Mouse (Mus musculus) neural tube, embryonic 11.5 days (tissue): ENCODE data around the gene Cstad. TPM values are rescaled to one million over a fixed set of nuclear protein-coding genes. Genes with fewer than 3 reads are reported as not detected.
A peak's percentile ranks its signal among the peaks of the same experiment; 100 is the strongest.

ENCODE experiments used
- ATAC-seq: fragments of 200-750 bp; cut with Nextera tagmentation; 2 replicates; pipeline ENCODE4 v1.8.0; 2017; ENCODE audit warnings: moderate number of reproducible peaks, mild to moderate bottlenecking, moderate TSS enrichment, moderate library complexity; ENCODE audit not compliant: insufficient read depth, low FRiP score, low TSS enrichment
- DNase-seq: peaks from one replicate; pipeline ENCODE4 v3.0.0-alpha.2; 2015; ENCODE audit warnings: low spot score
- H3K27ac ChIP-seq: fragments of 300-500 bp; sonication (generic); 2 replicates; pipeline ENCODE4 v1.5.1; 2014; ENCODE audit warnings: low read depth, mild to moderate bottlenecking, low read length
- H3K27me3 ChIP-seq: fragments of 300-500 bp; sonication (generic); 2 replicates; pipeline ENCODE4 v1.6.1; 2014; ENCODE audit warnings: mild to moderate bottlenecking, low read length, mixed read lengths; ENCODE audit not compliant: control insufficient read depth, insufficient read depth
- H3K36me3 ChIP-seq: fragments of 300-500 bp; sonication (generic); 2 replicates; pipeline ENCODE4 v1.6.1; 2014; ENCODE audit warnings: mild to moderate bottlenecking, low read length, moderate library complexity, mixed read lengths; ENCODE audit not compliant: control insufficient read depth, insufficient read depth
- H3K4me1 ChIP-seq: fragments of 300-500 bp; sonication (generic); 2 replicates; pipeline ENCODE4 v1.6.1; 2014; ENCODE audit warnings: low read length, mixed read lengths; ENCODE audit not compliant: control insufficient read depth, insufficient read depth
- H3K4me2 ChIP-seq: fragments of 300-500 bp; sonication (generic); 2 replicates; pipeline ENCODE4 v1.6.1; 2014; ENCODE audit warnings: low read depth, mild to moderate bottlenecking, moderate library complexity
- H3K4me3 ChIP-seq: fragments of 300-500 bp; sonication (generic); 2 replicates; pipeline ENCODE4 v1.5.1; 2014; ENCODE audit warnings: low read depth, low read length
- H3K9ac ChIP-seq: fragments of 300-500 bp; sonication (generic); 2 replicates; pipeline ENCODE4 v1.6.1; 2014; ENCODE audit warnings: mild to moderate bottlenecking, low read length
- H3K9me3 ChIP-seq: fragments of 300-500 bp; sonication (generic); 2 replicates; pipeline ENCODE4 v1.6.1; 2016; ENCODE audit warnings: low read length; ENCODE audit not compliant: control insufficient read depth
- WGBS: fragments of 180-500 bp; shearing (Covaris S2); extraction: QIAGEN DNeasy Blood & Tissue Kit; methylation state at CpG from one replicate; pipeline ENCODE4 v1.1.7; 2014; 5-methylcytosine and 5-hydroxymethylcytosine counted together
- polyA plus RNA-seq: library from polyadenylated mRNA; unstranded; fragments of >200 nt; fragmentation: Nextera tagmentation; extraction: Ambion mirVana; gene quantifications from 2 replicates; pipeline ENCODE4 v1.2.1, GENCODE M21; 2014

Cstad gene
- polyA plus RNA-seq, 1 experiment from 2014 or later: 0.48 TPM

DNA sequence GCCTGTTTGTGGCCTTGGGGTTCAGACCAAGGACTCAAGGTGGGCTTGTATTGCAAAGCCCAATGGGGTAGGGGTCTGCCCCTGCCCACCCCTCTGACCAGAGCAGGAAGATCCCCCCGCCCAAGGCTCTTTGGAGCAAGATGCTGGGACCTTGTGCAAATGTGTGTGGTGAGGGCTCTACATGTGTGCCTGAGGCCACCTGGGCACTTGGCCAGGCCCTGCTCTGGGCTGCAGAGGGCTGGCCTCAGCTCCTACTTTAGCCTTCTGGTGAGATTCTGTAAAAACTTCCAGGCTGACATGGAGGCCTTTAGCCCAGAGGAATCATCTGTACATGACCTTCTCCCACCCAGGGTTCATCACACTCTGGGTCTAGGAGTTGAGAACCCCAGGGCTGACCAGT lies 35.3 kb upstream of the Cstad start:
- DNase-seq (no peak), ATAC-seq (no peak)
- H3K9ac ChIP-seq: no peak overlapping the region
- H3K4me2 ChIP-seq: no peak overlapping the region
- H3K27ac ChIP-seq: no peak overlapping the region
- no peaks in the 10 kb centered on the region for H3K36me3 ChIP-seq
- WGBS: 88% methylated on average over 1 of the region's 1 CpGs
- H3K4me1 ChIP-seq: peaks cover 3% of the 10 kb centered on the region; the same call in 1 of the 2 replicates
- no peaks in the 10 kb centered on the region for H3K27me3 ChIP-seq
- no peaks in the 10 kb centered on the region for H3K9me3 ChIP-seq
- no peak overlapping the region for H3K4me3 ChIP-seq

- no peak for ATAC-seq
Observed at GRCm38 (mm10) chr2:30562553-30562952, 32.3 kb upstream of the Cstad start.

GRCm38 (mm10) chr2:30571647-30572046 lies 23.2 kb upstream of the Cstad start:
- Histone ChIP-seq H3K4me3 (no peak overlapping the region), H3K36me3 (no peaks in the 10 kb centered on the region), H3K9ac (no peak overlapping the region), H3K4me1 (no peaks in the 10 kb centered on the region), H3K9me3 (no peaks in the 10 kb centered on the region), H3K27me3 (no peaks in the 10 kb centered on the region), H3K27ac (no peak overlapping the region), H3K4me2 (no peak overlapping the region)
- no peak for ATAC-seq
- WGBS: 91% methylated on average over 4 of the region's 4 CpGs
- DNase-seq: no peak

More at GRCm38 (mm10) chr2:30562553-30562952, 32.3 kb upstream of the Cstad start:
- no peak for DNase-seq
- Histone ChIP-seq H3K4me2 (no peak overlapping the region), H3K9ac (no peak overlapping the region), H3K4me1 (no peaks in the 10 kb centered on the region), H3K4me3 (no peak overlapping the region), H3K9me3 (no peaks in the 10 kb centered on the region), H3K36me3 (no peaks in the 10 kb centered on the region), H3K27ac (no peak overlapping the region), H3K27me3 (no peaks in the 10 kb centered on the region)
- whole genome bisulfite sequencing: 84% methylated on average over 3 of the region's 3 CpGs

GRCm38 (mm10) chr2:30573522-30573921 lies 21.3 kb upstream of the Cstad start:
- no peak overlapping the region for H3K4me3 ChIP-seq
- 81% methylated on average over 4 of the region's 4 CpGs for WGBS
- ATAC-seq (no peak), DNase-seq (no peak)
- no peaks in the 10 kb centered on the region for H3K36me3 ChIP-seq
- no peak overlapping the region for H3K27ac ChIP-seq
- no peak overlapping the region for H3K9ac ChIP-seq
- no peaks in the 10 kb centered on the region for H3K9me3 ChIP-seq
- H3K4me1 ChIP-seq: no peaks in the 10 kb centered on the region
- H3K27me3 ChIP-seq: no peaks in the 10 kb centered on the region
- H3K4me2 ChIP-seq: no peak overlapping the region

DNA sequence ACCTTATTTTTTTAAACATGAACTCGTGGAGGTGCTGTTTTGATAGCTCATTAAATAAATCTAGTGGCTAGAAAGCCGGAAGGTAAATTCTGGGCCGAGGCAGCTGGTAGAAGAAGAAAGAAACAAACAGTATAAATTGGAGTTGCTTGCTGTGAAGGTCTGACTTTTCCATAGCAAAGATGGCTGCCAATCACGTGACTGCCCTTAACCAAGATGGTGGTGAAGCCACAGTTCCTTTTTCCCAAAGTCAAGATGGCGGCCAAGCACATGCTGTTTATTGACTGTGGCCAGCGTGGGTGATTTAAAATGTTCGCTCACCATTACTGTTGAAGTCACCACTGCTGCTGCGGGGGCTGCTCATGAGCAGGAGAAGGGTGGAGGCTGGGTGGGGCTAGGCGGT lies 17.8 kb upstream of the Cstad start:
- Histone ChIP-seq H3K4me2 (no peak overlapping the region), H3K4me1 (no peaks in the 10 kb centered on the region), H3K36me3 (no peaks in the 10 kb centered on the region), H3K27me3 (no peaks in the 10 kb centered on the region), H3K9me3 (peaks cover 3% of the 10 kb centered on the region; the same call in 1 of the 2 replicates), H3K4me3 (no peak overlapping the region), H3K9ac (no peak overlapping the region), H3K27ac (no peak overlapping the region)
- DNase-seq: no peak
- ATAC-seq: no peak
- 93% methylated on average over 9 of the region's 9 CpGs for WGBS

DNA sequence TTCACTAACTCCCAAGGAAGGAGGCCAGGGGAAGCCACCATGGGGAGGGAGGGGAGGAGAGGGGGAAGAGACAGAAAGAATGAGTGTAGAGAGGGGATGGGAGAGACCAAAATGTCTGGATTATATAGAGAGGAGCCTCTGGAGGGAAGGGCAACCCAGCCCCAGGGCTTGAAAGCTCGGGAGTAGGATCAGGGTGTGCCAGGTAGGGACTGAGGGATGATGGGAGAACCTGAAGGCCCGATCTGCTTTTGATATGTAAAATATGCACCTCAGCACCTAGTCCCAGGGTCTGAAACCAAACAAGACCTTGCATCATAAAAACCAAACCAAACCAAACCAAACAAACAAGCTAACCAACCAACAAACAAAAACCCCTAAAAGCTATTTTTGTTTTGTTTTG lies 16.8 kb upstream of the Cstad start:
- H3K9ac ChIP-seq: no peak overlapping the region
- H3K9me3 ChIP-seq: peaks cover 3% of the 10 kb centered on the region; the same call in 1 of the 2 replicates
- H3K4me1 ChIP-seq: no peaks in the 10 kb centered on the region
- H3K4me2 ChIP-seq: no peak overlapping the region
- H3K27me3 ChIP-seq: no peaks in the 10 kb centered on the region
- no peak overlapping the region for H3K4me3 ChIP-seq
- H3K27ac ChIP-seq: no peak overlapping the region
- ATAC-seq (no peak), DNase-seq (no peak)
- H3K36me3 ChIP-seq: no peaks in the 10 kb centered on the region
- 55% methylated on average over 2 of the region's 2 CpGs for WGBS

DNA sequence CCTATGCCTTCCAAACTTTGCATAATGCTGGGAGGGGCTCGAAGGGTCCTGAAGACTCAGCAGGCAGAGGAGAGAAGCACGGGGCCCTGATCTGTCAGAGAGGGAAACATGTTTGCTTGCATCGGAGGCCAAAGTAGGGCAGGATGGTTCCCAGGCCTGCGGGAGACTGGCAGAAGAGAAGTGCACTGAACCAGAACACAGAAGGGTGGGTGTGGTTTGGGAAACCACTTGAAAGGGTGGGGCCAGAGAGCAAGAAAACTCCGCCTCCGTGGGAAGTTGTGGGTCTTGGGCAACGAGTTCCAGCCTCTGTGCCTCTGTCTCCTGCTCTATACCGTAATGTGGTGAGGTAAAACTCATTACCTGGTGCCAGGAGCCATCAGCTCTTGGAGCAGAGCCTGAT lies 7.7 kb upstream of the Cstad start:
- no peaks in the 10 kb centered on the region for H3K36me3 ChIP-seq
- ATAC-seq (no peak), DNase-seq (no peak)
- H3K27me3 ChIP-seq: no peaks in the 10 kb centered on the region
- H3K9ac ChIP-seq: peak overlapping the region; percentile 29; the same call in 1 of the 2 replicates
- H3K9me3 ChIP-seq: no peaks in the 10 kb centered on the region
- no peak overlapping the region for H3K4me3 ChIP-seq
- no peak overlapping the region for H3K27ac ChIP-seq
- 38% methylated on average over 8 of the region's 8 CpGs for WGBS
- no peak overlapping the region for H3K4me2 ChIP-seq
- peaks cover 7% of the 10 kb centered on the region; the same call in 1 of the 2 replicates for H3K4me1 ChIP-seq

DNA sequence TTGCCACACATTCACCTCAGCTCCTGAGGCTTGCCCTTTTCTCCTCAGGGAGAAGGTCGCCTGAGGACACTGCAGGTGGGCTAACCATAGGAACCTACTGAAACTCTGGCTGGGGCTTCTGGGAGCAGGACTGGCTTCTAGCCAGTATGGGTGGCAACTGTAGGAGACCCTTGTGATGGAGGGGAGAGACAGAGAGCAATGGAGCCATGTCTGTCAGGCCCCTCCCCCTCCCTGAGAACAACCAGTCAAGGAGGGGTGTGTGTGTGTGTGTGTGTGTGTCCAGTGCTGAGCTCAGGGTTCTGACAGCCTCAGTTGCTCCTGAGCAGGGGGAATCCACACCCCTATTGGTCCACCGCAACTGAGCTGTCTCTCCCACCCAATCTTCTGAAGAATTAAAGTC lies 7.2 kb upstream of the Cstad start:
- Histone ChIP-seq H3K27me3 (no peaks in the 10 kb centered on the region), H3K9me3 (no peaks in the 10 kb centered on the region), H3K9ac (no peak overlapping the region), H3K4me2 (no peak overlapping the region), H3K4me3 (no peak overlapping the region), H3K27ac (no peak overlapping the region), H3K36me3 (no peaks in the 10 kb centered on the region), H3K4me1 (peaks cover 7% of the 10 kb centered on the region; the same call in 1 of the 2 replicates)
- 52% methylated on average over 2 of the region's 2 CpGs for WGBS
- no peak for ATAC-seq
- DNase-seq: no peak

GRCm38 (mm10) chr2:30588985-30589511 lies 5.8 kb upstream of the Cstad start:
- H3K27me3 ChIP-seq: no peaks in the 10 kb centered on the region
- H3K4me1 ChIP-seq: peaks cover 10% of the 10 kb centered on the region; the same call in 1 of the 2 replicates
- no peak overlapping the region for H3K4me3 ChIP-seq
- no peaks in the 10 kb centered on the region for H3K36me3 ChIP-seq
- no peak for ATAC-seq
- 82% methylated on average over 4 of the region's 4 CpGs for WGBS
- no peaks in the 10 kb centered on the region for H3K9me3 ChIP-seq
- no peak overlapping the region for H3K27ac ChIP-seq
- no peak overlapping the region for H3K4me2 ChIP-seq
- no peak for DNase-seq
- H3K9ac ChIP-seq: no peak overlapping the region
